Mouse (Mus musculus): ENCODE measurements around the gene Stard3.
"Not testable (repeated sequence)": the region's sequence is repeated elsewhere in the genome, so short reads cannot be mapped to it uniquely, and the experiment has no call there.

Gene Stard3

DNA sequence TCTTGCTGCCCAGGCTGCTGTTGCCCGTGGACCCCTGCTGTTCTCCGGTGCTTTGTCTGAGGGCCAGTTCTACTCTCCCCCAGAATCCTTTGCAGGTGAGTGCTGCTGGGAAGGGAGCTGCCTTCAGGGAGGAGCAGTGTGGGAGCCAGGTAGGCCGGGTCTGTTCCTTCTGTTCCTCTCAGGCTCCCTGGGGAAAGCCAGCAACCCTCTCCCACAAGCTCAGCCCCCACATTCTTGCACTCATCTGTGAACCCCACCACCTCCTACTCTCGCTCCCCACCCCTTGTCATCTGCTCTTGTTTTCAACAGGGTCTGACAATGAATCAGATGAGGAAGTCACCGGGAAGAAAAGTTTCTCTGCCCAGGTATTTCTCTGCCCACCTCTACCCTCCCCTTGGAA lies 18.6 kb downstream of the Stard3 start:
- no peak for DNase-seq

DNA sequence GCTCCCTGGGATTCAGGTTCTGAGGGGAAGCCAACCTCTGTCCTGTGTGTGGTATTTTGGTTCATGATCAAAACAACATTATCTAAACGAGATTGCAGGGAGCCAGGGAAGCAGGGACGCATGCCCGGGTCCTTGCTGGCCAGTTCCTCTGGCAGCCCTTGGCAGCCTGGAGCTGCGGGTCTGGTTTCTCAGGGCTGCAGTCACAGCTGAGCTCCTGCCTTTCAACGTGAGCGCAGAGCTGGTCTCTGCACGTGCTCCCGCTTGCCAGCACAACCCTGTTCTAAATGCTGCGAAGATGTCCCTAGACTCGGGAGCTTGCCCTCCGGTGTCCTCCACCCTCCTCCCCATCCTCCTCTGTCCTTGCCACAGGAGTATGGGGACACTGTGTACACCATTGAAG lies 19.6 kb downstream of the Stard3 start:
- DNase-seq: no peak

DNA sequence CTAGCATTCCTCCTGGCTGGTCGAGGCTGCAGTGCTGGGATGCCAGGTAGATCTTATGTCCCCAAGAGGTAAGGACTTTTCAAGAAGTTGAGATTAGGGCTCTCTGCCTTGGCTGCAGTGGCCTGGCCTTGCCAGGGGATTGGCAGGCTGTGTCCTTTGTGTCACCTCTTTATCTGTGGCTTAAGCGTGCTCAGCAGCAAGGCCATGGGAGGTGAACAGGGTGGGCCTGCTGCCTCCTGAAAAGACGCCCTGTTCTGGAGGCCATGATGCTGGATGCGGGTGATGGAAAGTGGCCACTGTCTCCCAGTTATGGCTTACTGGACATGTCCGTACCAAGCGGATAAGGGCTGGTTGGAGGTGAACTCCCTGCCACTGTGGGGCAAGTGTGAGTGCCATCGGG lies 21.2 kb downstream of the Stard3 start:
- DNase-seq: no peak

DNA sequence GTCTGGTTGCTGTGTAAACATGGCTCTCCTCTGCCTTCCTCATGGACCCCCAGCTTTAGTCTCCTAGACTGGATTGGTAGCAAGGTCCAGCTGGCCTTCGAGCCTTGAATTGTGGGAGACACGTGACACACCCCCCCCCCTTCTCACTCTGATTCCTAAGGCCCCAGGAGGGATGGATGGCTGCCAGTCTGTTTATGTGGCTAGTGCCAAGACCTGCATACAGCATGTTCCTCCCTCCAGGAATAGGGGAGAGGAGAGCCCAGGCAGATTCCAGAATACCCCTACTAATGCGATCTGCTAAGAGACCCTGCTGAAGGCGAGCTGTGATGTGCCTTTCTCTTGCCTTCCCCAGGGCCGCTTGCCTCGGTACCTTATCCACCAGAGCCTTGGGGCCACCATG lies 21.9 kb downstream of the Stard3 start:
- peak; percentile 64 for DNase-seq

DNA sequence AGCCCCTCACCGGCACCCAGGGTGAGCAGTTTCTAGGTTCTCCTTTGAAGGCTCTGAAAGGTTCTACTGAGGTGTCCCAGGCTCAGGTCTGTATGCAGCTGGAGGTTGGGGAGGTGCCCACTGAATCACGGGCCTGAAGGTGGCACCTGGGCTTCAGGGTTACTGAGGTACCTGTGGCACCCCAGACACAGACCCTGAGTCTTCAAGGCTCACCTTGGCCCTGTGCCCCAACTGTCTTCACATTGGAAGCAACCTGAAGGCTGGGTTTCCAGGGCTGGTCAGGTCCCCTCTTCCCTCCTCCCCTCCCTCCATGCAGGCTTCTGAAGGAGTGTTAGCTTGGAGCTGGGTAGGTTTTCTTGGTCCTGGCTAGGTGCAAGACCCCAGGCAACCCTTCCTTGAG lies 23.5 kb downstream of the Stard3 start:
- DNase-seq: no peak

DNA sequence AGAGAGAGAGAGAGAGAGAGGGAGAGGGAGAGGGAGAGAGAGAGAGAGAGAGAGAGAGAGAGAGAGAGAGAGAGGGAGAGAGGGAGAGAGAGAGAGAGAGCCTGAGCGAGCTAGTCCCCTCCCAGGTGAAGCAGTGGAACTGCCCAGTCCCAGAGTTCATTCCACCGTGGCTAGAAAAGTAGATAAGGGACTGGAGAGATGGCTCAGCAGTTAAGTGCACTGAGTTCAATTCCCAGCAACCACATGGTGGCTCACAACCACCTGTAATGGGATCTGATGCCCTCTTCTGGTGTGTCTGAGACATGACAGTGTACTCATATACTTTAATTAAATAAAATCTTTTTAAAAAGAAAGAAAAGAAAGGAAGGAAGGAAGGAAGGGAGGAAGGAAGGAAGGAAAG lies 24.2 kb downstream of the Stard3 start:
- DNase-seq: not testable (repeated sequence)

DNA sequence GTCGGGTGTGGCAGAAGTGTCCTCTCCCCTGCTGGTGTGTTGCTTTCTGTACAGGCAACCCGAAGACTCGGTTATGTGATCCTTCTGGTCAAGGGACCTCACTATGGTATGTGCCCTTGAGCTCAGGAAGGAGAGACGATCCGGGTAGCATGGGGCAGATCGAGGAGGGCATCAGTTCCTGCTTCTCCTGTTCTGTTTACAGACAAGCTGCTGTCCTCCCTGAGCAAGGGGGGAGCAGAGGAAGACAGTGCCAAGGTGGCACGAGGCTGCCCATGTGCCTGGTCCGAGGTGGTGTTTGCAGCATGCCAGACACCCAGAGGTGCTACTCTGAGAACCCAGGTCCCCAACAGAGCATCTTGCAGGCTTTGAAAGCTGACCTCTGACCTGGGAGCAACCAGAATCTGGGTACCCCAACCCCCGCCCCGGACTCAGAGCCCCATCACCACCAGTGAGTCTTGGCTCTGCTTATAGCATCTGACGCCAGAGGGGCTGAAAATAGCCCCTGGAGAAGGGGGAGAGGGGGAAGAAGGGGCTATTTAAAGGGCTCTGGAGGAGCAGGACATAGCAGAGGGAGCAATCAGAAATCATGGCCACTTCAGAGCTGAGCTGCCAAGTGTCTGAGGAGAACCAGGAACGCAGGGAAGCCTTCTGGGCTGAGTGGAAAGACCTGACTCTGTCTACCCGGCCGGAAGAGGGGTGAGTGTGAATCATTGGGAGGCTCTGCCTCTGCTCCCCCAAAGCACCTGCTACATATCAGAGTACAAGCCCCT lies 25.3 kb downstream of the Stard3 start, which contains the start of gene Tcap:
Tcap (plus strand) TSS at position 551 of the 770 bp plus-strand sequence.
- no peak for DNase-seq

DNA sequence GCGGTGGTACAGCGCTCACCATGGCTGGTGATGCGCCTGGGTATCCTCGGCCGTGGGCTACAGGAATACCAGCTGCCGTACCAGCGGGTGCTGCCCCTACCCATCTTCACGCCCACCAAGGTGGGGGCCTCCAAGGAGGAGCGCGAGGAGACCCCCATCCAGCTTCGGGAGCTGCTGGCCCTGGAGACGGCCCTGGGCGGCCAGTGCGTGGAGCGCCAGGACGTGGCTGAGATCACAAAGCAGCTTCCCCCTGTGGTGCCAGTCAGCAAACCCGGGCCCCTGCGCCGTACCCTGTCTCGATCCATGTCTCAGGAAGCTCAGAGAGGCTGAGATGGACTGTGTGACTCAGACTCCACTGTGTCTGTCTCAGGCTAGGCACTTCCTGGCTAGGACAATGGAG lies 26.0 kb downstream of the Stard3 start:
- no peak for DNase-seq

DNA sequence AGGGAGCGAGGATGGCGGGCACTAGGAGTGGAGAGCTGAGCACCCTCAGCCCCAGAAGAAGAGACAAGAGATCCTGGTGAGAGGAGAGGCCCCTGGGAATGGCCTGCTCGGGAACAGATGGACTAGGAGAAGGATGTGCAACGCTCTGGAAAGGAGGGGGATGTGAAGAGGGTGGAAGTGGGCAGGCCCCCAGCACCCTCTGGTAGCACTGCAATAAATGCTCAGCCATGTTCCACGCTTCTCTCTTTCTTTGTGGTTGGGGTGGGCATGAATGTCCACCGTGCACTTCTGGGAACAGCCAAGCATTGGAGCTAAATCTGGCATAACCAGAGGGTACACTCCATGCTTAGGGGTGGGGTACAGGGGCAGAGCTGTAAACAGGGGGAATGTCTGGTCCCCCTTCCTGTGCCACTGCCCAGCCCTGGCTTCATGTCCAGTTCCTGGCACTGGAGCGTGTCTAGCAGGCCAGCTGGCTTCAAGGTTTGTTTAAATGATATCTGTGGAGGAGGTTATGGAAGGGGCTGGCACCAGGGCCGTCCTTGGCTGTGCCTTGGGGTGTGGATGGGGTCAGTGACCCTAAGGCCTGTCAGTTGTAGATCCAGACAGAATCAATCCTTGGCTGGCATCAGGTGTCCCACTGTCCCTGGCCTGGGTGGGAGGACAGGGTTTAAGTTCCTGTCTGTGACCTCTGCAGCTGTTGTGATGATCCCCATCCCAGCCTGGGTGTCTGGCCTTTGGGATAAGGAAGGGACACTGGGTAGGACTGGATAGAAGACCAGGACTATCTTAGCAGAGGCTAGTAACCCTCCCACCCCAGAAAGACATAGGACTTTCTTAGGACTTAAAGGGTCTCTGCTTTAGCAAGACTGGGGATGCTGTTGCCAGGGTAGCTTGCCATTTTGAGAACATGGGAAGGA lies 26.8 kb downstream of the Stard3 start:
- no peak for DNase-seq

DNA sequence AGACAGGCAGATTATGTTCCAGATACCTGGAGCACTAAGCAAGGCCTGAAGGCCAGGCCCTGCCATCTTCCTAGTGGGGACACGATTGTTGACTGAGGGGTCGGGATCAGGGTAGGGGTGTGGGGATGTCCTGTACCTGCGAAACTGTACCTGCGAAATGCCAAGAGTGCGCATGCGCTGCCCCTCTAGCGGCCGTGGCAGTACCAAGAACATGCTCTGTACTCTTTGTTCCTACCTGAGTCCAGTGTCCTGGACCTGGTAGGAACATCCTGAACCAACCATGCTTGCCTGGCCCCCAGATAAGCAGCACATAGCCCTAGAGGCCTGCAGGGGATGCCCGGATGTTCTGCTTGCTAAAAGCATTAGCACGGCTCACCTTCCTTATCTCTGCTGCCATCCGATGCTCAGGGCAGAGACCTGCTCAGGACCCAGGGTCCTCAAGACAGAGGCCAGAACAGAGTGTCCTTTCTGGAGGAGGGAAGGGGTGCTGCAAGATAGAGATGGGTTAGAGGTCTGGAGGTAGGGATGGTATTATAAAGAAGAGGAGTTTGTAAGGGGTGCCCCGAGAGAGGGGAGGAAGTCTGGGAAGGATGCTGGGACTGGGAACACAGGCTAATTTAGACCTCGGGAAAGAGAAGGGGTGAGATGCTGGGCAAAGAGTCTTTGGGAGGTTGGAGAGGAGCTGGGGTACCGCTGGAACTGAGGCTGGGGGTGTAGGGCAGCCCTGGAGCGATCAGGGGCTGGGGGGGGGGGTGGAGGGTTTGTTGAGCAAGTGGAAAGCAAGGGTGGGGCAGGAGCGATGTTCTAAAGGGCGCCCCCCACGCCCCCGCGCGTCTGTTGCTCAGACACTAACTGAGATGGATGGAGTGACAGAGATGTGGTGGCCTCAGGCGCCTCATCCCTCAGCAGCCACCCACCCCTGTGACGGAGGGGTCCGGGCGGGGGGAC lies 27.7 kb downstream of the Stard3 start, which contains the start of gene Pnmt:
Pnmt (plus strand) TSS at position 813 of the 948 bp plus-strand sequence.
- no peak for DNase-seq

DNA sequence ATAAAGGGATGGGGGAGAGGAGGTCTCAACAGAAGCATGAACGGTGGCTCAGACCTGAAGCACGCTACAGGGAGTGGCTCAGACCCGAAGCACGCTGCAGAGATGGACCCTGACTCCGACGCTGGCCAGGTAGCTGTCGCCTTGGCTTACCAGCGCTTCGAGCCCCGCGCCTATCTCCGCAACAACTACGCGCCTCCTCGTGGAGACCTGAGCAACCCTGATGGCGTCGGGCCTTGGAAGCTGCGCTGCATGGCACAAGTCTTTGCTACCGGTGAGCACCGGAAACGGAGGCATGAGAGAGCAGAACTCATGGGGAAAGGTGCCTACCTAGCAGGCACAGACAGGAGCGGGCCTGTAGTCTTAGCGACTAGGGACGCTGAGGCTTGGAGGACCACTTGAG lies 28.4 kb downstream of the Stard3 start:
- no peak for DNase-seq

DNA sequence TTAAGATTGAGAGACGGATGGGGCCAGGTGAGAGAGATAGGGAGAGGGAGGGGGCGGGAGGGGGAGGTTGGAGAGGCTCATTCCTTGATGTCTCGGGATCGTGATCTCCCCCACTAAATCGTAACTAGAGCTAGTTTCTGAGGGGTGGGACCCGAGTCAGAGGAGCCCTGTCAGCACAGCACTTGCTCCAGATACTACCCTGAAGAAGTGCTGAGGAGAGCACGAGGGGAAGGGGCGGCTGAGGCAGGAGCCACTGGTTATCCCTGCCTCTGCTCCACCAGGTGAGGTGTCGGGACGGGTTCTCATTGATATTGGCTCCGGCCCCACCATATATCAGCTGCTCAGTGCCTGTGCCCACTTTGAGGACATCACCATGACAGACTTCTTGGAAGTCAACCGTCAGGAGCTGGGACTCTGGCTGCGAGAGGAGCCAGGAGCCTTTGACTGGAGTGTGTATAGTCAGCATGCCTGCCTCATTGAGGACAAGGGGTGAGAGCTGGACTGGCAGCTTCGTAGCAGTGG lies 28.9 kb downstream of the Stard3 start:
- no peak for DNase-seq

DNA sequence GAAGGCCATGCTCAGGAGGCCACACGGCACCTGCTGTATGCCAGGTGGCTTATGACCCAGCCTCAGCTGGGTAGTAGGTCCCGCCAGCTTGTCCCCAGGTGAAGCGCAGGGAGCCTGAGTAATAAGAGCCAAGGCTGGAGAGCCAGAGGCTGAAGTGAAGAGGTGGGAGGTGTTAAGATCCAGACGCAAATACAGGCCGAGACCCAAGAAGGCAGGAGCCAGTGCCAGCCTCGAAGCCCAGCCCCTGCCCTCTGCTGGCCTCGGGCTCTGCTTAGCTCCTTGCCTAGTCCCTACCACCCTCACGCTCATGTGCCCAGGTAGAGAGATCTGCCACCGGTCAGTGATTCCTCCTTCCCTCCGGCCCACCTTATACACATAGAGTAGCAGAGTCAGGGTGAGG lies 30.1 kb downstream of the Stard3 start:
- DNase-seq: no peak

DNA sequence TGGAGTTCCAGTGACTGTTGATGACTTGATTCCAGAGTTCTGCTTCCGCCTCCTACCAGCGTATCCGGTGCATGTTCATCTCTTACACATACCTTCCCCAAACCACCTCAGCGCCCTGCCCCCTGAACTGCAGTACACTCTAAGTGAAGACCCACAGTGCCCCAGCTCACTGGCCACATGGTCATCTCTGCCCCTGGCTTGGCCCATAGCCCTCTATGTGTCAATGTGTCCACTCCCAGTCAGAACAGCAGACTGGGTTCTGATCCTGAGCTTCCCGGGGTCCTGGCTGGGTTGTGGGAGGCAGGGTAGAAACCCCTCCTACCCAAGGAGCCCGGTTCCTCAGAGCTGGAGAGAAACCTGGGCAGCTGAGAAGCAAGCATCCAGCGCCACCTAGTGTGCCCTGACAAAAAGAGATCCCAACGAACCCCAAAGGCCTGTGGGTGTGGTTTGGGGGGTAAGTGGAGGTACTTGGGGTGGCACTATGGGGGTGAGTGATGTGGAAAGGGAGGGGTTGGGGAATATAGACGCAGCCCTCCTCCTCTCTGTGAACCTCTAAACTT lies 31.1 kb downstream of the Stard3 start:
- DNase-seq: peak; percentile 75

DNA sequence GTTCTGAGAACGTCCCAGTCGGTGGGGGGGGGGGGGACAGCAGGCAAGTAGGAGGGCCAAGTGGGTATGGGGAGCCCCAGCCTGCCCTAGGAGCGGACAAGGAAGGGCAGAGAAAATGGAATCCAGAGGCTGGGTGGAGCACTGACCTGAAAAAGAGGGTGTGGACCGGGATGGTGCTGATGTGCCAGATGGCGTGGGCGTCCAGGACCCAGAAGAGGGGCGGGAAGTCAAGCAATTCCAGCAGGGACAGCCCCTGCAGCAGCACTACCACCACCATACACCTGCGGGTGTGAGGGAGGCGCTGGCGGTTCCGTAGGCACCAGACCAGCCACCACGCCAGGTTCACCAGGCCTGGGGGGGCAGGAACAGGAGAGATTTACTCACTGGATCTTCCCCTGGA lies 32.0 kb downstream of the Stard3 start:
- no peak for DNase-seq

DNA sequence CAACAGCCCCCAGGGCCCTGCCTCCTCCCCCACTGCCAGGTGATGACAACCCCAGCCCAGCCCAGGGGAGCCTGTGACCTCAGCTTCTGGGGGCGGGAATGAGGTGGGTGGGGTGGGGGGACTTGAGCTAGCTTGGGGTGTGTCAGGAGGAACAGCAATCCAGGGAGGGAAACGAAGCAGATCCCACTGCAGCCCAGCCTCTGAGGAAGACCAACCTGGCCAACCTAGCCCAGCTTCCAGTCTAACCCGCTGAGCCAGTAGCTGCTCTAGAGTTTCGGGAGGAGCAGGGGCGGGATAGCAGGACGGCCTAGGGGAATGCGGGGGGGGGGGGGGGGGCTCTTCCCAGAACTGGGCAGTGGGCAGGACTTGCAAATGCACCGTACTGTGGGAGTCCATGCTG lies 33.9 kb downstream of the Stard3 start:
- no peak for DNase-seq

DNA sequence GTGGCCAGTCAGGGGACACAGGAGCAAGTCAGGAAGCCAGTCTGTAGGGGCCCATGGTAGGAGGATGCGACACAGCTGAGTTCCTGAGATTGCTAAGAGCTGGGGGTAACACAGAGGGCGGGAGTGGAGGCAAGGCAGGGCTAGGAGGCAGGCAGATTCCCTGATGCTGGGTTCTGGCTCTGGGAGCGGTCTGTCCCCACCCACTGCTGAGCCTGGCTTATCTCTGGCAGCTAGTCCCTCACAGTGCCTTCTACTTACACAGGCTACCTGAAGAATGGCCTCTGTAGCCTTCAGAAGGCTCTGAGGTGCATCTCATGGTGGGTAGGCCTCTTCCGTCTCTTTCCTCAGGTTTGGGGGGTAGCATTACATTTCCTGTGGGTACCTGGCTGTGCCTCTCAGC lies 34.5 kb downstream of the Stard3 start:
- DNase-seq: no peak

DNA sequence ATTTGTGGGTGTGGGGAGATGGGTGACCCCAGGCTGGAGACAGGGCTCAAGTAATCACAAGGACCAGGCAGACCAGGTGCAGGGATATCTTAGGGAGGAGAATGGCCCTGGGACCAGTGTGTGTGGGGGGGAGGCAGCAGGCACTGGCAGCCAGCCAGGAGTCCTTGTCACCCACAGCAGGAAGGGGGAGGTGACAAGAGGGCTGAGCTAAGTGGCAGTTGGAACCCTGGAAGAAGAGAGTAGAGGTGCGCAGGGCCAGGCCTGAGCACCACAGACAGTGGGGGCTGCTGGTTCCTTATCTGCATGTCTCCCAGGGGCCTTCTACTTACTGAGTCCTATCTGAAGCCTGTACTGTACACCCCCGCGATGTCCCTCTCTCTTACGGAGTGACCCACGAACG lies 35.1 kb downstream of the Stard3 start:
- DNase-seq: peak; percentile 53

DNA sequence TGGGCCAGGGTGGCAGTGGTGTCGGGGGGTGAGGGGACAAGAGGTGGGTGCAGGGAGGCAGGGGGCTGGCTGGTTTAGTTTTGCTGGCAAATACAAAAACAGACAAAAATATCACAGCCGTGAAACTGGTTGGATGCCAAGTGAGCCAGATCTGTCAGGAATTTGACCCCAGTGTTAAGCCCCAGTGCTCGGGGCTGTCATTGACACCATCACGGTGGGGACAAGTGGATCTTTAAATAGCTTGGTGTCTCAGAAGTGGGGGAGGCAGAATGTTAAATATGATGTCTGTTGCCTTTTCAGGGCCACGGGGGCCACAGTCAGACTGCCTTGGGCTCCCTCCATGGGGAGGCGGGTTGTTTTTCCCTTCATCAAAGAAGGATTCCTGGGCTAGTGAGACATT lies 36.1 kb downstream of the Stard3 start:
- DNase-seq: peak; percentile 51

DNA sequence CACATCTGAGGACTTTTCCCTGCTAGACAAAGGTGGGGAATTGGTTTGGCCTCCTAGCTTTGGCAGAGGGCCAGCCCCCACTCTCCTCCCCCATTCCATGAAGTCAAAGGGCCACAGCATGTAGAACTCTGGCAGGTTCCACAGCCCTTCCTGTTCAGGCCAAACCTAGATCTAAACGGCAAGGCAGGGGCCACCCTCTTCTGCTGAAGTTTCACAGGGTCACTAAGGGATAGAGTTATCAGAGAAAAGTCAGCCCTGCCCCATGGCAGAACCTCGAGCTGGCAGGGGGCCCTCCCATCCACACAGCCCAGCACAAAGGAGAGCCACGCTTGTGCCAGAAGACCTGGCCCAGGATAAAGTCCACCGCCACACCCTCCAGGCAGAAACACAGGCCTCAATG lies 36.9 kb downstream of the Stard3 start:
- peak; percentile 84 for DNase-seq

DNA sequence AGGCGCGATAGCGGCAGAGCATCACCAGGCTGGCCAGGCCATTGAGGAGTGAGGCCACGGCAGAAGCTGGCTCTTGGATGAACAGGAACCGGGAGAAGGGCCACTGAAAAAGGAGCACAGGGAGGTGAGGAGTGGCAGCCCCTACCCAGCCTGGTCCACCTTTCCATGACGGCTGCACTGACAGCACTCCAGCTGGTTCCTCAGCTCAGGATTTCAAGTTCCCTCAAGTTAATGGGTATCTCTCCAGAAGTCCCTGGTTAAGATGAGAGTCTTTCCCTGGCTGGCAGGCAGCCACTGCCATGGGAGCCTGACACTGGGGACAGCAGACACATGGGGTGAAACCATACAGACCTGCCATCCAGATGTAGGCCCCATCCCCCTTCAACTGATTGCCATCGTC lies 39.8 kb downstream of the Stard3 start:
- no peak for DNase-seq

DNA sequence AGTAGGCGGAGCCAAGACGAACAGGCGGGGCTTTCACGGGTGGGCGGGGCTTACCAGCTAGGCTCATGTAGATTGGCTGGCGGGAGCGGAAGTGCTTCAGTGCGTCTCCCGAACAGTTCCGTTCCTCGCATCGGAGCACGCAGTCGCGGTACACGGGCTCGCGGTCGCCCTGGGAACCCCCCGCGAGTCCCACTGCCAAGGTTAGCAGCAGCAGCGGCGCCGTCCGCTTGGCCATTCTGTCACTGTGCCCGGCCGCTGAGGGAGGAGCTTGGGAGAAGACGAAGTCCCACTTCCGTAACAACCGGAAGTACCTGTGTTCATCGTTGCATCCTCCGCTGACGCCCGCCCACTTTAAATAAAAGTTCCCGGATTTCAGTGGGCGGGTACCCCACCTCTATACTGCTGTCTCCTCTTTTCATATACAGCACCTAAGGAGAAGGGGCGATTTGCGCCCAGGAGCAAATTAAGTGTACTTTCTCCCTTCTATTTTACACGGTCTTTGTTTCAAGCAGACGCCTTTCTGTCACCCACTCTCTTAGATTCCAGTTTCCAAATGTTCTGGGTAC lies 42.1 kb downstream of the Stard3 start, which contains the start of gene Pgap3:
Pgap3 (minus strand) TSS at position 330 of the 566 bp plus-strand sequence.
- DNase-seq: peak; percentile 93
